In the genomic region with DNA sequence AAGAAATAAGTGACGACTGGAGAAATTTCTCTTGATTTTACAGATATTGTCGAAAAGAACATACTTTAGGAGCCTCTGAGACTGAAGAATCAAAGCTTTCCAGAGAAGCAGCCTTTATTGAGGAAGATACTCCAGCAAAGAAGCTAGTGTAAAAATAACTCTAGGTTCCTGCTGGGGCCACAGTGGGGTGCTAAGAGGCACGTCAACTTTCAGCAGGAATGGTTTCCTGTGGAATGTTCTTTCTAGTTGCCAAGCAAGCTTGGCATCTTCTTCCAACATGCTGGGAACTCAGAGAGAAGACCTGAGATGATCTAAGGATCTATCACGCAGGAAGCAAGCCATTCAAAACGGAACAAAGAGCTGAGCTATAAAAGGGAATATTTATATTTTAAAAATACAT, we compare ENCODE assay signal across 18 mouse cellular contexts.
DNase-seq lines count a peak whose midpoint lies in the region; ATAC-seq and TF ChIP-seq lines count a peak whose summit lies in the region.
"Had no signal": no experiment of that assay in that cellular context is flagged by ENCODE, and none has a peak within 500 bp of the region (broad histone marks: within the 10 kb centered on the region; RNA-seq: fewer than 3 reads in every experiment).

No protein-coding gene starts in this region.

- peak; percentile 19 to 45 for DNase-seq in cerebellum, adult 2 months
- DNase-seq in cerebellum, adult 11 months, result no peak
- peak; percentile 3 for DNase-seq in cerebellum, adult 8-10 months
- DNase-seq in cerebellum, postnatal 14 days, result peak; percentile 61 to 64
- no peak for DNase-seq in heart, adult 11 months
- DNase-seq: adrenal gland, adult 8-10 months; adrenal gland, postnatal 36 days; gastrocnemius, postnatal 10 days; heart, adult 2 months; heart, postnatal 14 days; kidney, adult 2 months had no signal

- no peak overlapping the region for H3K27ac ChIP-seq in cerebellum, adult 2 months (ENCODE audit: insufficient read depth, low read length)
- H3K27ac ChIP-seq: embryonic facial prominence, embryonic 12.5 days; heart, adult 2 months; heart, embryonic 15.5 days; hindbrain, embryonic 13.5 days; hindbrain, postnatal 0 days had no signal

- WGBS in cerebellum, adult 2 months, result 20% methylated on average over 5 of the region's 5 CpGs

- H3K27me3 ChIP-seq in cerebellum, adult 2 months (ENCODE audit: control insufficient read depth, insufficient read depth, low read length), result no peaks in the 10 kb centered on the region
- H3K27me3 ChIP-seq: CH12.LX; embryonic facial prominence, embryonic 12.5 days; heart, embryonic 15.5 days; hindbrain, embryonic 13.5 days had no signal

- ATAC-seq in activated CD4-positive, CD25-positive, alpha-beta regulatory T cell, adult 4 months, result no peak
- ATAC-seq: forebrain, embryonic 16.5 days; hindbrain, postnatal 0 days had no signal

- no peaks in the 10 kb centered on the region for H3K4me1 ChIP-seq in cerebellum, adult 2 months (ENCODE audit: control insufficient read depth, insufficient read depth, low read length)
- H3K4me1 ChIP-seq: embryonic facial prominence, embryonic 12.5 days; heart, embryonic 15.5 days; hindbrain, embryonic 13.5 days had no signal

- no peak for TF ChIP-seq POLR2A in cerebellum, adult 2 months (IDR thresholded peaks at IDR 0.05; ENCODE audit: borderline replicate concordance, insufficient read depth, low read length)

- TF ChIP-seq CTCF in cerebellum, adult 2 months (IDR thresholded peaks at IDR 0.05; ENCODE audit: borderline replicate concordance, insufficient read depth, low read depth, low read length), result no peak

- H3K4me3 ChIP-seq in cerebellum, adult 2 months (replicated peaks; ENCODE audit: insufficient read depth, low read depth, low read length), result no peak overlapping the region
- H3K4me3 ChIP-seq: embryonic facial prominence, embryonic 12.5 days; heart, adult 2 months; heart, embryonic 15.5 days; hindbrain, embryonic 13.5 days had no signal

Comparison
In these comparisons a context has a peak if more than half of its experiments do, and no peak if none do; other contexts are left out.
1. DNase-seq: peak in cerebellum, adult 2 months (2 of 2), cerebellum, adult 8-10 months (single experiment) and cerebellum, postnatal 14 days (2 of 2); none in cerebellum, adult 11 months (single experiment) and heart, adult 11 months (single experiment).